Mouse (Mus musculus): ENCODE results near the gene Vmn2r70.

Gene Vmn2r70

DNA sequence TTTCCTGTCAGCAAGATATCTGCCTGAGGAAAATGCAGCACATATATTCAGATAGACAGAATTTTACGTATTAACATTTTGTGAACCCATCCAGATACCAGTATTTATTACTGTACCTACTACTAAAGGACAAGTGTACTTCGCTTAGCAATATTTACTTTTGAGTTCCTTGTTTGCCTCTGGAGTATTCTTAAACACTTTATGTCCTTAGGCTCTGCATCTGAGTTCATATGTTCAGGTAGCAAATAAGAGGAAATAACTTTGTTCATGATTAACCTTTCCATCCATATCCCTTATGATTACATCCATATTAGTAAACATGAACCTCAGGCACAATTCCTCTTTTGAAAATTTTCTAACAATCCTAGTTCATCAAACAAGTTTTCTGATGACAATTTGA lies at the start of gene Vmn2r70:
Gene Vmn2r70 (minus strand): TSS at position 101 of the 400 bp plus-strand sequence.
- DNase-seq (ENCODE audit: inconsistent ontology term), result no peak

DNA sequence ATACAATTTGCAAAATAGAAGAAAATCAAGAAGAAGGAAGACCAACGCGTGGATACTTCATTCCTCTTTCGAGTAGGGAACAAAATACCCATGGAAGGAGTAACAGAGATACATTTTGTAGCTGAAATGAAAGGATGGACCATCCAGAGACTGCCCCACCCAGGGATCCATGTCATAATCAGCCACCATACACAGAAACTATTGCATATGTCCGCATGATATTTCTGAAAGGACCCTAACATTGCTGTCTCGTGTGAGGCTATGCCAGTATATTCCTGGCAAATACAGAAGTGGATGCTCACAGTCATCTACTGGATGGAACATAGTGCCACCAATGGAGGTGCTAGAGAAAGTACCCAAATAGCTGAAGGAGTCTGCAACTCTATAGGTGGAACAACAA lies 6.2 kb downstream of the Vmn2r70 start, which contains the start of gene Vmn2r71:
Gene Vmn2r71 (plus strand): TSS at position 301 of the 400 bp plus-strand sequence.
- no peak for DNase-seq (ENCODE audit: inconsistent ontology term)

DNA sequence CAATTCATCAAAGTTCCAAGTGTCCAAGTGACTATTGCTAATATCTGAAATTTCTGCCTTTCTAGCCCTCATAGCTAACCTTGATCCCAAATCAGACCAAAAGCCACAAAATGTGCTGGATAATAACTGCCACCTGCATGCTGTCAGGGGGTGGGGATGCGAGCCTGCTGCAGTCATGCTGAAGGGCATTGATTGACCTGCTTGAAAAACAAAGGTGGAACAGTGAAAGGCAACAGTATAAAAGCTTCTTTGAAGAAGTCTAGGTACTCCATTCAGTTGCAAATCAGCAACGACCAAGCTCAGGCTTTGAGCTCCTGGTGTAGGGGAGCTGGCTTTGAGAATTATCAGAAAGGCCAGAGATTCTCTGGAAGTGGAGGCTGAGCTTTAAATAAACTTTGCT lies 25.9 kb downstream of the Vmn2r70 start:
- no peak for DNase-seq (ENCODE audit: inconsistent ontology term)

DNA sequence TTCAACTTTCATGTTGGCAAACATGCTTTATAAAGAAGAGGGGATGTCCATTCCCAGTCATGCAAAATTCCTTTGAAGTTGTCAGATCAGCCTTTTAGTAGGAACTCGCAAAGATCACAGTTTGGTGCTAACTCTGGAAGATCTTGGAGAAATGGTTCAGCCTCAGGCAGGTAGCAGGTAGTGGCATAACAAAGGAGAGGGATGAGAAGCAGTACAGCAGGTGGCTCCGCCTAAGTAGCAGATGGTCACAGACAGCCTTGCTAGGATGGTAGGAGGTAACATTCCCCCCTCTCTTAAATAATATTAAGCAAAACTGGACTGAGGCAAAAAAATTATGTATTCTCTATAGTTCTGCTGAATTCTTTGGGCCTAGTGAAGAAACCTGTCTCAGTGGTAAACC lies 26.9 kb downstream of the Vmn2r70 start:
- no peak for DNase-seq (ENCODE audit: inconsistent ontology term)
